Mouse (Mus musculus) gonadal fat pad, adult 2 months (tissue): Measurements from ENCODE around the gene Gm11541. TPM values are rescaled to one million over a fixed set of nuclear protein-coding genes. Genes with fewer than 3 reads are reported as not detected.

Experiments used
- DNase-seq: peaks from one replicate; pipeline ENCODE4 v3.0.0-alpha.2; 2012; ENCODE audit warnings: low read depth
- polyA plus RNA-seq: library from polyadenylated mRNA; depleted of rRNA; stranded (reverse); fragments of >200 nt; gene quantifications from 2 replicates; pipeline ENCODE4 v1.2.3, GENCODE M21; 2012; rRNA removed

Gene Gm11541
- 0.06 TPM in 1 of 2 replicates, not detected in the other for polyA plus RNA-seq

GRCm38 (mm10) chr11:94704472-94704871 lies at the start of gene Gm11541:
Gm11541 (minus strand) TSS chr11:94704499.
- no peak for DNase-seq

GRCm38 (mm10) chr11:94752946-94753713 lies 48.8 kb upstream of the Gm11541 start:
- DNase-seq, result no peak

- no peak for DNase-seq
Observed at GRCm38 (mm10) chr11:94741732-94742272, 37.5 kb upstream of the Gm11541 start, which contains the start of gene Cdc34b. Cdc34b (plus strand) TSS chr11:94741782.

- DNase-seq, result no peak
Observed at GRCm38 (mm10) chr11:94735746-94736145, 31.4 kb upstream of the Gm11541 start.

- no peak for DNase-seq
Observed at GRCm38 (mm10) chr11:94732773-94733172, 28.5 kb upstream of the Gm11541 start.

GRCm38 (mm10) chr11:94731229-94731628 lies 26.9 kb upstream of the Gm11541 start:
- DNase-seq, result no peak

- no peak for DNase-seq
Observed at GRCm38 (mm10) chr11:94730261-94730660, 26.0 kb upstream of the Gm11541 start.

GRCm38 (mm10) chr11:94729565-94729964 lies 25.3 kb upstream of the Gm11541 start:
- DNase-seq, result no peak

- no peak for DNase-seq
Observed at GRCm38 (mm10) chr11:94728545-94728944, 24.2 kb upstream of the Gm11541 start.

GRCm38 (mm10) chr11:94727306-94727705 lies 23.0 kb upstream of the Gm11541 start:
- DNase-seq, result no peak

- no peak for DNase-seq
Observed at GRCm38 (mm10) chr11:94719216-94719615, 14.9 kb upstream of the Gm11541 start.

- peak; percentile 46 for DNase-seq
Observed at GRCm38 (mm10) chr11:94718113-94718909, 14.0 kb upstream of the Gm11541 start.

- no peak for DNase-seq
Observed at GRCm38 (mm10) chr11:94717239-94717638, 12.9 kb upstream of the Gm11541 start.

- no peak for DNase-seq
Observed at GRCm38 (mm10) chr11:94716754-94717153, 12.5 kb upstream of the Gm11541 start.

GRCm38 (mm10) chr11:94715622-94716021 lies 11.3 kb upstream of the Gm11541 start:
- no peak for DNase-seq

- no peak for DNase-seq
Observed at GRCm38 (mm10) chr11:94713246-94713860, 9.1 kb upstream of the Gm11541 start.

GRCm38 (mm10) chr11:94704020-94704419 lies 279 bp downstream of the Gm11541 start:
- DNase-seq, result no peak

- no peak for DNase-seq
Observed at GRCm38 (mm10) chr11:94702216-94702610, 2.1 kb downstream of the Gm11541 start.

GRCm38 (mm10) chr11:94701401-94702215 lies 2.7 kb downstream of the Gm11541 start:
- DNase-seq, result no peak

- DNase-seq, result no peak
Observed at GRCm38 (mm10) chr11:94699399-94699798, 4.9 kb downstream of the Gm11541 start.
